Mouse (Mus musculus): ENCODE data around the gene Adcy1. TPM values are rescaled to one million over a fixed set of nuclear protein-coding genes. Genes with fewer than 3 reads are reported as not detected.

The Adcy1 gene
- 0.07 and 0.17 TPM in 2 replicates for polyA plus RNA-seq (2015; fragmentation: Nextera tagmentation; extraction: Ambion mirVana)

DNA sequence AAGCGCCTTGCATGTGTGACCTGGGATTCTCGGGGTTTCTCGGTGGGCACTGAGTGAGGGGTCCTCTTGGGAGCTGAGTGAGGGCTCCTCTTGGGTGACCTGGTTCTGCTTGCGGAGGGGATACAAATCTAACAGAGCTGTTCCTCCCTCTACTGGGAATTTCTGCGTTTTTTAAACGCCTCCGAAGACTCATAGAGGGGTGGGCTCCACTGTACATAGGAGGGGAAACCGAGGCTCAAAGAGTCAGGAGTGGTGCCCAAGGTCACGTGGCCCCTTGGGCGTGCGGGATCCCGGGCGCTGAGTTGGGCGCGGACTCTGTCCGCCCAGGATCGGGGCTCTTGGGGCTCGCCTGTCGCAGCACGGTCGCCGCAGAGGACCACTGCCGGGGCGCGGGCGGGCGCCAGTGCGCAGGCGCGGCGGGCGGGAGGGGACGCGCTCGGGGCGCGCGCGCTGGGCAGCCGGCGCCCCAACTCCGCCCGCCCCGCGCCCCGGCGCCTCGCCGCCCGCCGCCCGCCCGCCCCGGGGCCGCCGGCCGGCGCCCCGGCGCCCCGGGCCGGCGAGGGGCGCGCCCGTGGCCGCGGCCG is at the start of gene Adcy1:
Gene Adcy1, plus strand, starts transcription at position 489 of the 584 bp plus-strand sequence.
- H3K4me1 ChIP-seq (replicated peaks) = 0 out of 2 replicates have a peak, but pooled peaks cover 4% of the 10 kb centered on the region
- ATAC-seq (ENCODE audit: insufficient read depth) = no peak
- H3K36me3 ChIP-seq (replicated peaks) = no peaks in the 10 kb centered on the region
- peak within 1 kb of the TSS; percentile 40 for H3K4me3 ChIP-seq (replicated peaks)
- H3K27ac ChIP-seq (replicated peaks) = no peak within 1 kb of the TSS
- no peaks in the 10 kb centered on the region for H3K9me3 ChIP-seq (replicated peaks)
- H3K27me3 ChIP-seq = peaks cover 76% of the 10 kb centered on the region
- WGBS (ENCODE audit: insufficient replicate concordance) = under 1% methylated on average over 49 of the region's 69 CpGs
- no peak within 1 kb of the TSS for H3K9ac ChIP-seq
- H3K4me2 ChIP-seq = peak within 1 kb of the TSS; percentile 61

DNA sequence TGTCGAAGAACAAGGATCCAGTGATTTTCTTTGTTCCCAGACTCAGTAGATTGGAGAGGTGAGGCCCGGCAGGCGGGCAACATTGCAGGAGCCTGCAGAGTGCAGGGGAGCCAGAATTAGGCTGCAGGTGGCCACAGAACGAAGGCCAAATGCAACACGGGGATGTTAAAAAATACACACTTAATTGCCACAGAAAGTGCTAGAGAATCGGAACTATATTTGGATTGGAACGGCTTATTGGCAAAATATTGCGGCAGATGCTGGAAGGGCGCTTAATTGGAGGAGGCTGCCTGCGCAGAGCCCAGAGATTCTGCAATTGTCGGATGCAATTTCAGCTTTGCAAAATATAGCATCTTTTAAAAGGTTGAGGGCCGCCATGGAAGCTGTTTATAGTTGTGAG is 46.4 kb upstream of the Adcy1 start:
- no peak for ATAC-seq (ENCODE audit: insufficient read depth)
- no peak overlapping the region for H3K4me2 ChIP-seq
- 70% methylated on average over 12 of the region's 12 CpGs for WGBS (ENCODE audit: insufficient replicate concordance)

DNA sequence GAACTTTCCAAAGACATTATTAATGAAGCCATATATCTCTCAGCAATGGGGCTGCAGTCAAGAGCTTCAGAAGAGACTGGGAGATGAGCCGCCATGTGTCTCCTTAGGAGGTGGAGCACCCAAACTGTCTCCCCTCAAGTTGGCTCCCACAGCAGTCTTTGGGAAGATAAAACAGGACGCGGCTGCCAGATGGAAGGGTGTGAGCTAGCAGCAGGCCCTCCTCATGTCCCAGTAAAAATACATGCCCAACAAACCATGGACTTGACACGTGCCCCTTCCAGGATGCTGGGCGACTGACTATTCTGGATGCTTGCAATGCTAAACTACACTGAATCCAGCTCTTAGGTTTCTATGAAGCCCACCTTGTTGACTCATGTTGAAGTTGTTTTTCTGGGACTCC is 45.2 kb upstream of the Adcy1 start:
- Histone ChIP-seq H3K9me3 (replicated peaks) (no peaks in the 10 kb centered on the region), H3K27me3 (no peaks in the 10 kb centered on the region), H3K36me3 (replicated peaks) (no peaks in the 10 kb centered on the region), H3K4me3 (replicated peaks) (no peak overlapping the region), H3K9ac (no peak overlapping the region), H3K4me2 (no peak overlapping the region), H3K4me1 (replicated peaks) (no peaks in the 10 kb centered on the region), H3K27ac (replicated peaks) (no peak overlapping the region)
- 78% methylated on average over 5 of the region's 5 CpGs for WGBS (ENCODE audit: insufficient replicate concordance)
- ATAC-seq (ENCODE audit: insufficient read depth) = no peak

More for the DNA sequence above, 46.4 kb upstream of the Adcy1 start:
- H3K36me3 ChIP-seq (replicated peaks) = no peaks in the 10 kb centered on the region
- H3K4me3 ChIP-seq (replicated peaks) = no peak overlapping the region
- no peak overlapping the region for H3K9ac ChIP-seq
- no peaks in the 10 kb centered on the region for H3K27me3 ChIP-seq
- no peaks in the 10 kb centered on the region for H3K9me3 ChIP-seq (replicated peaks)
- no peak overlapping the region for H3K27ac ChIP-seq (replicated peaks)
- H3K4me1 ChIP-seq (replicated peaks) = no peaks in the 10 kb centered on the region

DNA sequence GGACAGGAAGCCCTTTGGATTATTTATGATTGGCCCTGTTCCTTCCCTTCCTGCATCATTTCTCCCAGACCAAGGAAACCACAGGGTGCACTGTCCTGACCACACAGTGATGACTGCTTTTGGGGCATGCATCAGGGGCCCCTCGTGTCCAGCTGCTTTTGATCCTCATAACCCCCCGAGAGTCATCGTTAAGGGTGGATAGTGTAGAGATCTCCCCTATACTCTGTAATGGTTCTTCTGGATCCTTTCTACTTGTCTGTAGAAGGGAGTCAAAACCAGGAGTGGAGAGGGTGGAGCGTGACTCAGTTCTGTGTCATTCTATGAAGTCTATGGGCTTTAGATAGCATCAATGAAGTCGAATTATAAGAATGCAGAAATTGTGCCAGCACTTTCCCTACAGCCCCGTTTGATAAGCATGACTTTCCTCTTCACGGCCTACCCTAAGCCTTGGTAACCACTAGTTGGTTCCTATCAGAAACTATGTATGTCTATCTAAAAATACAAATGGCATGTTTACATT is 44.2 kb upstream of the Adcy1 start:
- no peak overlapping the region for H3K4me3 ChIP-seq (replicated peaks)
- no peaks in the 10 kb centered on the region for H3K27me3 ChIP-seq
- no peak for ATAC-seq (ENCODE audit: insufficient read depth)
- H3K4me1 ChIP-seq (replicated peaks) = no peaks in the 10 kb centered on the region
- H3K9ac ChIP-seq = no peak overlapping the region
- no peaks in the 10 kb centered on the region for H3K36me3 ChIP-seq (replicated peaks)
- no peak overlapping the region for H3K4me2 ChIP-seq
- WGBS (ENCODE audit: insufficient replicate concordance) = 64% methylated on average over 7 of the region's 7 CpGs
- H3K9me3 ChIP-seq (replicated peaks) = no peaks in the 10 kb centered on the region
- H3K27ac ChIP-seq (replicated peaks) = no peak overlapping the region

DNA sequence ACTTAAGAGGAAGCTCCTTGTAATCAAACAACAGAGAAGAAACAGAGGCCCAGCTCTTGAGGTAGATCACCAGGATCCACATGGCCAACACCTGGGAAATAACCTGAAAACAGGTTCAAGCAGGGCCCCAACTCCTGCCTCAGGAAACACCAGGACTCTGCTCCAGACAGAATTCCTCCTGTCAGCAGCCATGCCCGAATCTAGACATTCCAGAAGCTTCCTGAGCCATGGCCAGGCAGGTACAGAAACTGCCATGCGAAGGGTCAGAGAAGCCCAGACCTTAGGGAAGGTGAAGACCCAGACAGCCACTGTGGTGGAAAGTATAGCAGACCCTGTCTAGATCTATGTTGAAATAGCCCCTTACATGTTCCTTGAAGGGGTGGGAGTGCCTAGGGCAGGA is 30.2 kb upstream of the Adcy1 start:
- no peaks in the 10 kb centered on the region for H3K4me1 ChIP-seq (replicated peaks)
- H3K4me2 ChIP-seq = no peak overlapping the region
- no peak for ATAC-seq (ENCODE audit: insufficient read depth)
- no peak overlapping the region for H3K4me3 ChIP-seq (replicated peaks)
- H3K27ac ChIP-seq (replicated peaks) = no peak overlapping the region
- no peaks in the 10 kb centered on the region for H3K9me3 ChIP-seq (replicated peaks)
- no peaks in the 10 kb centered on the region for H3K27me3 ChIP-seq
- H3K9ac ChIP-seq = no peak overlapping the region
- H3K36me3 ChIP-seq (replicated peaks) = no peaks in the 10 kb centered on the region
- 49% methylated on average over 2 of the region's 2 CpGs for WGBS (ENCODE audit: insufficient replicate concordance)

DNA sequence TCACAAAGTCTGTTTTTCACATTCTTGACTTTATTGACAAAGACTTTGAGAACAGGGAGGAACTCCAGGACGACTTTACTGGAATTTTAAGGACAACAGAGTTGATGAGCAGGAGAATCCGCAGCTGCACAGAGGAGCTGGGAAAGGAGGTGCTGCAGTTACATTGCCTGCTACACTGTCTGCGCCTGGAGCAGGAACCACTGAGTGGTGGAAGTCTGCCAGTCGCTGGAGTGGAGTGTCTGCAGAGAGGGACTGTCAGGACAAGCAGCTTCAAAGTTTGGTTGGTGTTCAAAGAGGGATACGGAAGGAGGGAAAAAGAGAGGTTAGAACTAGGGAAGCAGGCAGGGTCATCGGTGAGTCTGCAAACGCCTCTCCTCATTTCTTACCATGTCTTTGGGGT is 23.6 kb upstream of the Adcy1 start:
- Histone ChIP-seq H3K4me1 (replicated peaks) (no peaks in the 10 kb centered on the region), H3K27ac (replicated peaks) (no peak overlapping the region), H3K27me3 (no peaks in the 10 kb centered on the region), H3K4me2 (no peak overlapping the region), H3K9me3 (replicated peaks) (no peaks in the 10 kb centered on the region), H3K9ac (no peak overlapping the region), H3K36me3 (replicated peaks) (no peaks in the 10 kb centered on the region), H3K4me3 (replicated peaks) (no peak overlapping the region)
- no peak for ATAC-seq (ENCODE audit: insufficient read depth)
- WGBS (ENCODE audit: insufficient replicate concordance) = 18% methylated on average over 7 of the region's 7 CpGs

DNA sequence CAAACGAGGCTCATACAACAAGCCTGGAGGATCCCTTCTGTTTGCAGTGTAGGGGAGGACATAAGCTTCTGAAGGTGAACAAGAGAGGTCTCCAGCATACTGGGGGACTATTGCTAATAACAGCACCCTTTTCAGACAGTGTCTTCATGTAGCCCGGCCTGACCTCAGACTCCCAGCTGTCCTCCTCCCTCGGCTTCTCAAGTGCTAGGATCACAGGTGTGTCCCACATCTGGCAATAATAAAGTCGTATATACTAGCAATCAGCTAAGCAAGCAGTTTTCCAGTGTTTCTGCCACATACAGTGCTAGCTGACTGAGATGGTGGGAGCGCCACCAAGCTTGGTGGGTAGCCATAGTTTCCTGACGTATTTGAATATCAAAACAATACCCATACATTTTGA is 22.5 kb upstream of the Adcy1 start:
- Histone ChIP-seq H3K4me2 (no peak overlapping the region), H3K36me3 (replicated peaks) (no peaks in the 10 kb centered on the region), H3K9ac (no peak overlapping the region), H3K27me3 (no peaks in the 10 kb centered on the region), H3K4me1 (replicated peaks) (no peaks in the 10 kb centered on the region), H3K4me3 (replicated peaks) (no peak overlapping the region), H3K9me3 (replicated peaks) (no peaks in the 10 kb centered on the region), H3K27ac (replicated peaks) (no peak overlapping the region)
- no peak for ATAC-seq (ENCODE audit: insufficient read depth)
- WGBS (ENCODE audit: insufficient replicate concordance) = 51% methylated on average over 6 of the region's 6 CpGs

DNA sequence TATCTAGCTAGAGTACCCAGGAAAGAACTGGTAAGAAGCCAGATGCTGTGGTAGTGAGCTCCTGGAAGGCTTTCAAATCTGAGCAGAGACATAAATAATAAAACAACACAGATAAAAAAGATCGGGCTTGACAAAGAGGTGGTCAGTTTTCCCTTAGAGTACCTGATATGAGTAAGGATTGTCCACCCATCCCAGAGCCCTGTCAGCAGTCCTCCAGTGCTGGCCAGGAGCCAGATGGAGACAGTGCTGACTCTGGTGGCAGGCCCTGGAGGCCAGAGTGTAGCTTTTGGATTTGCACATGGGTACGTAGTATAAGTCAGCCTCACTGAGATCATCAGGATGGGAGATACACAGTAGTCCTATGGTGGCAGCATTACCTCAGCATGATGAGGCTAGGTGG is 16.1 kb upstream of the Adcy1 start:
- Histone ChIP-seq H3K9ac (no peak overlapping the region), H3K4me1 (replicated peaks) (no peaks in the 10 kb centered on the region), H3K9me3 (replicated peaks) (no peaks in the 10 kb centered on the region), H3K27ac (replicated peaks) (no peak overlapping the region), H3K36me3 (replicated peaks) (no peaks in the 10 kb centered on the region), H3K27me3 (no peaks in the 10 kb centered on the region), H3K4me2 (no peak overlapping the region), H3K4me3 (replicated peaks) (no peak overlapping the region)
- 73% methylated on average over 2 of the region's 2 CpGs for whole genome bisulfite sequencing (ENCODE audit: insufficient replicate concordance)
- no peak for ATAC-seq (ENCODE audit: insufficient read depth)

DNA sequence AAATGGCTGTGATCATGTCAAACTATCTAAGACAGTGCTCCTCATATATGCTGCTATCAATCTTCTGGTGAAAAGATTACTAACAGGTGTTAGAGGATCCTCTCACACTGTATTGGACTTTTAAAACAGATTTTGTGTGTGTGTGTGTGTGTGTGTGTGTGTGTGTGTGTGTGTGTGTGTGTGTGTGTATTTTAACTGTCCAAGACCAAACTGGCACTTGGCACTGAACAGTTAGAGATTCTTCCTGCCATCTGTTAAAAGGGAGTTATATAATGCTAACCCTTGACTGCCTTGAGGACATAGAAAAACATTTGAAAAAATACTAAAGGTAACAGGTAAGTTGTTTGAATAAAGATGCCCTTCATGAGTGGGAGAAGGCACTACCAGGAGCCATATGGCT is 15.7 kb upstream of the Adcy1 start:
- ATAC-seq (ENCODE audit: insufficient read depth) = no peak
- Histone ChIP-seq H3K27ac (replicated peaks) (no peak overlapping the region), H3K27me3 (no peaks in the 10 kb centered on the region), H3K4me1 (replicated peaks) (no peaks in the 10 kb centered on the region), H3K4me2 (no peak overlapping the region), H3K36me3 (replicated peaks) (no peaks in the 10 kb centered on the region), H3K9me3 (replicated peaks) (no peaks in the 10 kb centered on the region), H3K9ac (no peak overlapping the region), H3K4me3 (replicated peaks) (no peak overlapping the region)

DNA sequence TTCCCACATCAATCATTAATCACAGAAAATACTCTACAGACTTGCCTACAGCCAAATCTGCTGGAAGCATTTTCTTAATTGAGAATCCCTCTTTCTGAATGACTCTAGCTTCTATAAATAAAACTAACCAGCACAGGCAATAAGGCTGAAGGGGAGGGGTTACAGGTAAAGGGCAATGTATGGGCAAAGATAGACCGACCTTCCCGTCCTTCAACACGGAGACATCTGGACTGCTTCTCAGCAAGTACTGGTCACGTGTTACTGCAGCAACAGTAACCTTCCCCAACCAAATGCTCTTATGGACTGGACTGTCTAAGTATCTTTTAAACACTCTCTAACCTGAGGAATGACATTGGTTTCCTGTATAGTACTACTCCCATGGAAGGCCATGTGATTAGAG is 9.6 kb upstream of the Adcy1 start:
- Histone ChIP-seq H3K27me3 (peaks cover 33% of the 10 kb centered on the region), H3K9me3 (replicated peaks) (no peaks in the 10 kb centered on the region), H3K36me3 (replicated peaks) (no peaks in the 10 kb centered on the region), H3K4me3 (replicated peaks) (no peak overlapping the region), H3K27ac (replicated peaks) (no peak overlapping the region), H3K4me1 (replicated peaks) (no peaks in the 10 kb centered on the region), H3K4me2 (no peak overlapping the region), H3K9ac (no peak overlapping the region)
- 68% methylated on average over 4 of the region's 4 CpGs for WGBS (ENCODE audit: insufficient replicate concordance)
- no peak for ATAC-seq (ENCODE audit: insufficient read depth)

DNA sequence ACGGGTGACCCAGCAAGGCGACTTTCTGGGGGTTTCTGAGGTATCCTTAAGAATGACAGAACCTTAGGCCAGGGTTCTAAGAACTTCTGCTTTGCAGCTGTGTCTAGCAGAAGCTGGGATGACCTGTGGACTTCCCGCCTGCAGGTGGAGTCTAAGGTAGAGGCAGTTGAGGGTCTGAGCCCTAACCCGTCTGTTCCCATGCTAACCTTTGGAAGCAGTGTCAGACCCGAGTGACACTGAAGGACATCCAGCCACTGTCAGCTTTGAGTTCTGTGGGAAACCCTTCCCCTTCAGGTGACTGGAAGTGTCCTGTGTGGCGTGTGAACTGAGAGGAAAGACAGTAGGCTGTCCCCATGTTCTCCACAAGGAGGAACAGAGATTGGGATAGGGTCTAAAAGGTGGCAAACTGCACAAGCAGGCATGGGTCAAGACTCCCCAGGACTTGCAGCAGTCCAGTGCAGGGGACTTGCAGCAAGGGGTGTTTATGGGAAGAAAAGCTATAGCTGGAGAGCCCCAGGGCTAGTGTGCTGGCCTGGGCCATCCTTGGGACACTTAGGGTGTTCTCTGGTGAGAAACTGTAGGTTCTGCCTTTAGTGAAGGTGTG is 8.5 kb upstream of the Adcy1 start:
- no peak for ATAC-seq (ENCODE audit: insufficient read depth)
- Histone ChIP-seq H3K4me3 (replicated peaks) (no peak overlapping the region), H3K36me3 (replicated peaks) (no peaks in the 10 kb centered on the region), H3K9ac (no peak overlapping the region), H3K27me3 (peaks cover 42% of the 10 kb centered on the region), H3K9me3 (replicated peaks) (no peaks in the 10 kb centered on the region), H3K4me1 (replicated peaks) (no peaks in the 10 kb centered on the region), H3K27ac (replicated peaks) (no peak overlapping the region), H3K4me2 (no peak overlapping the region)
- 40% methylated on average over 6 of the region's 6 CpGs for WGBS (ENCODE audit: insufficient replicate concordance)

Measured in liver, embryonic 15.5 days (tissue).